ENCODE assay signal across 11 mouse cellular contexts in genomic region chr7:99287287-99287686, GRCm38 (mm10). TPM values are rescaled to one million over a fixed set of nuclear protein-coding genes. Genes with fewer than 3 reads are reported as not detected.
A peak's percentile ranks its signal among the peaks of the same experiment; 100 is the strongest.
DNase-seq lines count a peak whose midpoint lies in the region; ATAC-seq lines count a peak whose summit lies in the region.
"Had no signal": no experiment of that assay in that cellular context is flagged by ENCODE, and none has a peak within 500 bp of the region (broad histone marks: within the 10 kb centered on the region; RNA-seq: fewer than 3 reads in every experiment).

No protein-coding gene starts in this region.

- peaks cover 3% of the 10 kb centered on the region; the same call in 1 of the 2 replicates for H3K4me1 ChIP-seq in hindbrain, embryonic 11.5 days (replicated peaks; ENCODE audit: control insufficient read depth, insufficient read depth, low read length)

- H3K4me3 ChIP-seq in hindbrain, embryonic 11.5 days (ENCODE audit: low read depth, low read length) = no peak overlapping the region
- H3K4me3 ChIP-seq: embryonic facial prominence, embryonic 15.5 days had no signal

- no peaks in the 10 kb centered on the region for H3K9me3 ChIP-seq in hindbrain, embryonic 11.5 days (ENCODE audit: control insufficient read depth, low read length)
- H3K9me3 ChIP-seq: embryonic facial prominence, embryonic 15.5 days had no signal

- no peak overlapping the region for H3K9ac ChIP-seq in hindbrain, embryonic 11.5 days (ENCODE audit: low read depth, low read length)
- H3K9ac ChIP-seq: embryonic facial prominence, embryonic 15.5 days had no signal

- no peak overlapping the region for H3K4me2 ChIP-seq in hindbrain, embryonic 11.5 days (replicated peaks; ENCODE audit: low read depth, low read length)
- H3K4me2 ChIP-seq: embryonic facial prominence, embryonic 15.5 days had no signal

- peak; percentile 97 for ATAC-seq in hindbrain, embryonic 11.5 days (ENCODE audit: low FRiP score)
- no peak for ATAC-seq in inflammation-experienced regulatory T-cells, adult 6 months

- H3K27me3 ChIP-seq in hindbrain, embryonic 11.5 days (ENCODE audit: control insufficient read depth, insufficient read depth, low read length) = no peaks in the 10 kb centered on the region

- H3K27ac ChIP-seq in hindbrain, embryonic 11.5 days (ENCODE audit: low read depth, low read length) = peak overlapping the region; percentile 69
- H3K27ac ChIP-seq: embryonic facial prominence, embryonic 15.5 days had no signal

- WGBS in hindbrain, embryonic 11.5 days = 37% methylated on average over 3 of the region's 3 CpGs

- no peaks in the 10 kb centered on the region for H3K36me3 ChIP-seq in hindbrain, embryonic 11.5 days (ENCODE audit: control insufficient read depth, insufficient read depth, low read length)
- H3K36me3 ChIP-seq: embryonic facial prominence, embryonic 15.5 days had no signal

- intact Hi-C loops in left cerebral cortex, postnatal 36 days (cut with DNase I) = no loop called here

- DNase-seq in cerebellum, postnatal 10 days = peak; percentile 91 to 95
- DNase-seq in cerebellum, adult 9-10 months = no peak
- DNase-seq in hindbrain, embryonic 11.5 days (ENCODE audit: low spot score) = peak; percentile 78
- DNase-seq in left cerebral cortex, postnatal 36 days (ENCODE audit: low spot score in 2 of 2) = peak; percentile 50 to 57
- peak; percentile 93 for DNase-seq in retina, postnatal 1 day
- no peak for DNase-seq in thymus, postnatal 25 days
- DNase-seq in c-Kit-positive CD71-positive TER-119-positive erythroid progenitor cells, embryonic 14.5 days (ENCODE audit: low spot score) = no peak
- DNase-seq: kidney, postnatal 14 days; lung, postnatal 10 days had no signal

RNA-seq across cellular contexts. Expression of gene Map6, which starts 20.0 kb away (rescaled TPM):
- polyA plus RNA-seq in hindbrain, embryonic 11.5 days (2014; fragmentation: Nextera tagmentation; extraction: Ambion mirVana) = 49.6 and 51.8 TPM in 2 replicates
- 100 to 1,000 TPM; 135 to 142 TPM for total RNA-seq in left cerebral cortex, postnatal 36 days (2021)
- 1 to 10 TPM; 3.1 to 5.6 (median 3.2) TPM for polyA plus RNA-seq in inflammation-experienced regulatory T-cells, adult 6 months (2017; shearing (Covaris generic))

RNA-seq across cellular contexts. Expression of gene Mogat2, which starts 48.9 kb away (rescaled TPM):
- 11.1 and 14.5 TPM in 2 replicates for polyA plus RNA-seq in hindbrain, embryonic 11.5 days (2014; fragmentation: Nextera tagmentation; extraction: Ambion mirVana)
- total RNA-seq in left cerebral cortex, postnatal 36 days (2021) = not detected
- not detected for polyA plus RNA-seq in inflammation-experienced regulatory T-cells, adult 6 months (2017; shearing (Covaris generic))

Comparison
In these comparisons a context has a peak if more than half of its experiments do, and no peak if none do; other contexts are left out.
1. DNase-seq: peak in cerebellum, postnatal 10 days (2 of 2), hindbrain, embryonic 11.5 days (single experiment), left cerebral cortex, postnatal 36 days (2 of 2) and retina, postnatal 1 day (single experiment); none in cerebellum, adult 9-10 months (single experiment), thymus, postnatal 25 days (single experiment) and c-Kit-positive CD71-positive TER-119-positive erythroid progenitor cells, embryonic 14.5 days (single experiment).
2. RNA of gene Mogat2, which starts 48.9 kb away (polyA plus RNA-seq): 11.1 to 14.5 TPM in hindbrain, embryonic 11.5 days; not detected in inflammation-experienced regulatory T-cells, adult 6 months; every median in the first group is over 10 times any median in the second.